Mouse (Mus musculus) limb, embryonic 12.5 days (tissue): ENCODE measurements around the gene Pygm. TPM values are rescaled to one million over a fixed set of nuclear protein-coding genes. Genes with fewer than 3 reads are reported as not detected.

Source experiments
- ATAC-seq: fragments of 200-750 bp; cut with Nextera tagmentation; 2 replicates; pipeline ENCODE4 v1.8.0; 2017; ENCODE audit warnings: low read depth, moderate TSS enrichment; ENCODE audit not compliant: insufficient number of reproducible peaks, insufficient read depth, low FRiP score, low TSS enrichment
- H3K27ac ChIP-seq: fragments of 300-500 bp; sonication (generic); 2 replicates; pipeline ENCODE4 v1.5.1; 2016; ENCODE audit warnings: mild to moderate bottlenecking, moderate library complexity
- H3K27me3 ChIP-seq: fragments of 300-500 bp; sonication (generic); 2 replicates; pipeline ENCODE4 v1.6.1; 2016; ENCODE audit warnings: mild to moderate bottlenecking, moderate library complexity
- H3K36me3 ChIP-seq: fragments of 300-500 bp; sonication (generic); 2 replicates; pipeline ENCODE4 v1.6.1; 2016; ENCODE audit warnings: mild to moderate bottlenecking, moderate library complexity
- H3K4me1 ChIP-seq: fragments of 300-500 bp; sonication (generic); replicated peaks from 2 replicates; pipeline ENCODE4 v1.6.1; 2016
- H3K4me2 ChIP-seq: fragments of 300-500 bp; sonication (generic); 2 replicates; pipeline ENCODE4 v1.6.1; 2016; ENCODE audit warnings: mild to moderate bottlenecking, moderate library complexity
- H3K4me3 ChIP-seq: fragments of 300-500 bp; sonication (generic); replicated peaks from 2 replicates; pipeline ENCODE4 v1.5.1; 2016; ENCODE audit warnings: mild to moderate bottlenecking
- H3K9ac ChIP-seq: fragments of 300-500 bp; sonication (generic); replicated peaks from 2 replicates; pipeline ENCODE4 v1.6.1; 2016; ENCODE audit warnings: mild to moderate bottlenecking, moderate library complexity
- H3K9me3 ChIP-seq: fragments of 300-500 bp; sonication (generic); 2 replicates; pipeline ENCODE4 v1.6.1; 2016; ENCODE audit warnings: mild to moderate bottlenecking, moderate library complexity
- WGBS: fragments of 180-500 bp; shearing (Covaris S2); methylation state at CpG from one replicate; pipeline ENCODE4 v1.1.7; 2016; 5-methylcytosine and 5-hydroxymethylcytosine counted together
- polyA plus RNA-seq: library from polyadenylated mRNA; unstranded; fragments of >200 nt; fragmentation: Nextera tagmentation; extraction: Ambion mirVana; gene quantifications from 2 replicates; pipeline ENCODE4 v1.2.1, GENCODE M21; 2016

Pygm gene
- polyA plus RNA-seq, 1 experiment from 2014 or later = 6.3 TPM

DNA sequence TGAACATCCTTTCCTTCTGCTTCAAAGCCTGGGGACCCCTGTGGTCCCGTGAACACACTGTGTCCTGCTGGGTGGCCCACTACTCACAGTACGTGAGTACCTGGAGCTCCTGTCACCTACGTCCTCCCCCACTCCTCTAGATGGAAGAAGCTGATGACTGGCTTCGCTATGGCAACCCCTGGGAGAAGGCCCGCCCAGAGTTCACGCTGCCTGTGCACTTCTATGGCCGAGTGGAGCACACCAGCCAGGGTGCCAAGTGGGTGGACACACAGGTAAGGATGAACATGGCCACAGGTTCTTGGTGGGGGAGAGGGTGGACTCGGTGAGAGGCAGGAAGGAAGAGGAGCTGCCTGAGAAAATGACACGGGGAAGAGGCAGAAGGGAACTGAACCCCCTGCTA, 2.0 kb downstream of the Pygm start:
- peaks cover 24% of the 10 kb centered on the region; the same call in 1 of the 2 replicates for H3K27me3 ChIP-seq
- H3K4me1 ChIP-seq = peaks cover 27% of the 10 kb centered on the region
- H3K9ac ChIP-seq = no peak overlapping the region
- H3K36me3 ChIP-seq = no peaks in the 10 kb centered on the region
- no peaks in the 10 kb centered on the region for H3K9me3 ChIP-seq
- H3K4me2 ChIP-seq = no peak overlapping the region
- no peak overlapping the region for H3K4me3 ChIP-seq
- ATAC-seq = no peak
- H3K27ac ChIP-seq = no peak overlapping the region
- 61% methylated on average over 9 of the region's 9 CpGs for WGBS

DNA sequence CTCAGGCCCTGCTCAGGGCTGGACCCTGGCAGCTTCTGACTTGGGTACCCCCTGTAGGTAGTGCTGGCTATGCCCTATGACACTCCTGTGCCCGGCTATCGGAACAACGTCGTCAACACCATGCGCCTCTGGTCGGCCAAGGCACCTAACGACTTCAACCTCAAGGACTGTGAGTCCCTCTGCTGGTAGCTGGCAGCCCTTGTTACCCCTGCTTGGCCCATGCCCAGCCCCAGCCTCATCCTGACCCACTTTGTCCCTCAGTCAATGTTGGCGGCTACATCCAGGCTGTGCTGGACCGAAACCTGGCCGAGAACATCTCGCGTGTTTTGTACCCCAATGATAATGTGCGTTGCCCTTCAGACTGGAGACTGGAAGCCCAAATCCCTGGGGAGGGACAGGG, 3.8 kb downstream of the Pygm start:
- Histone ChIP-seq H3K27ac (no peak overlapping the region), H3K9ac (no peak overlapping the region), H3K4me2 (no peak overlapping the region), H3K9me3 (no peaks in the 10 kb centered on the region), H3K27me3 (peaks cover 24% of the 10 kb centered on the region; the same call in 1 of the 2 replicates), H3K4me3 (no peak overlapping the region), H3K36me3 (no peaks in the 10 kb centered on the region), H3K4me1 (peaks cover 26% of the 10 kb centered on the region)
- 80% methylated on average over 13 of the region's 13 CpGs for WGBS
- no peak for ATAC-seq

- Histone ChIP-seq H3K9ac (no peak overlapping the region; the same call in 1 of the 2 replicates), H3K27me3 (peaks cover 24% of the 10 kb centered on the region; the same call in 1 of the 2 replicates), H3K4me2 (peak overlapping the region; percentile 70), H3K4me1 (peaks cover 10% of the 10 kb centered on the region), H3K9me3 (no peaks in the 10 kb centered on the region), H3K4me3 (peak overlapping the region; percentile 38), H3K36me3 (no peaks in the 10 kb centered on the region), H3K27ac (no peak overlapping the region)
- peak; percentile 24; the same call in 1 of the 2 replicates for ATAC-seq
- 5% methylated on average over 16 of the region's 16 CpGs for WGBS
Measured at GRCm38 (mm10) chr19:6389803-6390202, 5.6 kb downstream of the Pygm start.

DNA sequence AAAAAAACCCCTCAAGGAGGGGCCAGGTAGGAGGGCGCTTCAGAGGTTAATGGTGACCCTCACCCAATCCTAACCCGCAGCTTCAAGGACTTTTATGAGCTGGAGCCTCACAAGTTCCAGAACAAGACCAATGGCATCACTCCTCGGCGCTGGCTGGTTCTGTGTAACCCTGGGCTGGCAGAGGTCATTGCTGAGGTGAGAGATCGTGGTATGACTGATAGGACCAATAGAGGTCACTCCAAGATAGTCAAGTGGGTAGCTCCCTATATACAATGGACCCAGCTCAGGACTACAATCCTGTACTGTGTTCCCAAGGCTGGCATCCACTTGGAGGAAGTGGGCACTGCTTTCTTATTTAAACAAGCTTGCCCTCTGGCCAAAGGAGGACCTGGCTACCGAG, 6.1 kb downstream of the Pygm start:
- Histone ChIP-seq H3K4me2 (peak overlapping the region; percentile 70), H3K27me3 (peaks cover 24% of the 10 kb centered on the region; the same call in 1 of the 2 replicates), H3K9me3 (no peaks in the 10 kb centered on the region), H3K4me1 (peaks cover 10% of the 10 kb centered on the region), H3K36me3 (no peaks in the 10 kb centered on the region), H3K4me3 (no peak overlapping the region), H3K27ac (no peak overlapping the region), H3K9ac (no peak overlapping the region)
- 53% methylated on average over 6 of the region's 6 CpGs for WGBS
- ATAC-seq = no peak

DNA sequence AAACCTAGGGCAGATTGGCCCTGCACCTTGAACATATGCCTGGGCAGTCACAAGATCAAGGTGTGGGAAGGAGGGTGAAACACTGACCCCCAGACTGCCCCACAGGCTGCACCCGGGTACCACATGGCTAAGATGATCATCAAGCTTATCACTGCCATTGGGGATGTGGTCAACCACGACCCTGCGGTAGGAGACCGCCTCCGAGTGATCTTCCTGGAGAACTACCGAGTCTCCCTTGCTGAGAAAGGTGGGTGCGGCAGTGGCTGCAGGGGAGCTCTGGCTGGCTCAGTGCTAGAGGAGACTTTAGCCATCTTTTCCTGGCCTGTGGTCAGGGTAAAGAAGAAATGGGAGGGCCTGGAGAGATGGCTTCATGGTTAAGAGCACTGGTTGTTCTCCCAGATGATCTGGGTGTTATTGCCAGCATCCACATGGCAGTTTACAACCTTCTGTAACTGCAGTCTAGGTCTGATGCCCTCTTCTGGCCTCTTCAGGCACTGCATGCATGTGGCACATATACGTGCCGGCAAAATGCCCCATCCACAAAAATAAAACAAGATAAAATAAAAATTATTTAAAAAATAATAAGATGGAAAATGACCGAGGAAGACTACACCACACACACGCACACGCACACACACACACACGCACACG, 8.7 kb downstream of the Pygm start:
- no peaks in the 10 kb centered on the region for H3K9me3 ChIP-seq
- H3K27me3 ChIP-seq = peaks cover 23% of the 10 kb centered on the region
- no peak for ATAC-seq
- no peak overlapping the region for H3K4me3 ChIP-seq
- no peak overlapping the region for H3K27ac ChIP-seq
- H3K9ac ChIP-seq = no peak overlapping the region
- H3K4me2 ChIP-seq = no peak overlapping the region
- 90% methylated on average over 14 of the region's 14 CpGs for WGBS
- no peaks in the 10 kb centered on the region for H3K36me3 ChIP-seq
- peaks cover 10% of the 10 kb centered on the region for H3K4me1 ChIP-seq

GRCm38 (mm10) chr19:6393637-6394036, 9.4 kb downstream of the Pygm start:
- H3K4me3 ChIP-seq = no peak overlapping the region
- peaks cover 16% of the 10 kb centered on the region for H3K4me1 ChIP-seq
- no peak for ATAC-seq
- no peak overlapping the region for H3K4me2 ChIP-seq
- 89% methylated on average over 16 of the region's 16 CpGs for WGBS
- peaks cover 26% of the 10 kb centered on the region for H3K27me3 ChIP-seq
- no peak overlapping the region for H3K27ac ChIP-seq
- H3K36me3 ChIP-seq = no peaks in the 10 kb centered on the region
- H3K9ac ChIP-seq = no peak overlapping the region
- H3K9me3 ChIP-seq = no peaks in the 10 kb centered on the region

DNA sequence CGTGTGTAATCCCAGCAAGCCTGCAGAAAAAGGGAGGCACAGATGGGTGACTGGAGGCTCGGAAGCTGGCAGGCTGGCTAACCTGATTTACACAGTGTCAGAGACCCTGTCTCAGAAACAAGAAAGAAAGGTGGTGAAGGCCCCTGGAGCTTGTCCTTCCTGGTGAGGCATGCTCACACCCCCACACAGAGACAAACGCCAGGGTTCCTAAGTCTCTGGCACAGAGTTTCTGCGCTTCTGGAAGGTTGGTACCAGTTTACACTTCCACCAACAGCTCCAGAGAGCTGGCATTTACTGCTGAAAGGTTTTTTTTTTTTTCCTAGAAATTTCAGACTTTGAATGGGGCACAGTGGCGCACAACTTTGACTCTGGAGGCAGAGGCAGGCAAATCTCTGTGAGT, 12.0 kb downstream of the Pygm start:
- Histone ChIP-seq H3K27ac (no peak overlapping the region), H3K9ac (no peak overlapping the region), H3K4me2 (no peak overlapping the region), H3K27me3 (peaks cover 45% of the 10 kb centered on the region), H3K4me3 (no peak overlapping the region), H3K4me1 (peaks cover 31% of the 10 kb centered on the region), H3K9me3 (no peaks in the 10 kb centered on the region), H3K36me3 (no peaks in the 10 kb centered on the region)
- WGBS = 86% methylated on average over 5 of the region's 5 CpGs
- ATAC-seq = no peak

- Histone ChIP-seq H3K4me3 (no peak overlapping the region), H3K36me3 (no peaks in the 10 kb centered on the region), H3K9me3 (no peaks in the 10 kb centered on the region), H3K4me2 (0 out of 2 replicates have a peak overlapping the region, but pooled peaks have one; percentile 100), H3K27ac (no peak overlapping the region), H3K9ac (no peak overlapping the region), H3K4me1 (peaks cover 40% of the 10 kb centered on the region), H3K27me3 (peaks cover 60% of the 10 kb centered on the region)
- 85% methylated on average over 22 of the region's 22 CpGs for WGBS
- no peak for ATAC-seq
Measured at GRCm38 (mm10) chr19:6397582-6398249, 13.5 kb downstream of the Pygm start.

GRCm38 (mm10) chr19:6398447-6399284, 14.5 kb downstream of the Pygm start:
- Histone ChIP-seq H3K36me3 (no peaks in the 10 kb centered on the region), H3K27me3 (peaks cover 69% of the 10 kb centered on the region), H3K27ac (no peak overlapping the region), H3K4me1 (peaks cover 40% of the 10 kb centered on the region), H3K4me2 (peak overlapping the region; percentile 100), H3K9ac (peak overlapping the region; percentile 58; the same call in 1 of the 2 replicates), H3K4me3 (peak overlapping the region; percentile 63), H3K9me3 (no peaks in the 10 kb centered on the region)
- WGBS = under 1% methylated on average over 39 of the region's 39 CpGs
- ATAC-seq = peak; percentile 64; the same call in 1 of the 2 replicates

GRCm38 (mm10) chr19:6399285-6400095, 15.3 kb downstream of the Pygm start, which contains the start of gene Rasgrp2:
Gene Rasgrp2 (plus strand): TSS chr19:6399340.
- no peaks in the 10 kb centered on the region for H3K36me3 ChIP-seq
- H3K27me3 ChIP-seq = peaks cover 72% of the 10 kb centered on the region
- peaks cover 40% of the 10 kb centered on the region for H3K4me1 ChIP-seq
- WGBS = under 1% methylated on average over 68 of the region's 87 CpGs
- H3K4me3 ChIP-seq = peak within 1 kb of the TSS; percentile 63
- no peak for ATAC-seq
- peak within 1 kb of the TSS; percentile 100 for H3K4me2 ChIP-seq
- H3K9me3 ChIP-seq = no peaks in the 10 kb centered on the region
- no peak within 1 kb of the TSS for H3K27ac ChIP-seq
- H3K9ac ChIP-seq = peak within 1 kb of the TSS; percentile 58
